Mouse (Mus musculus): ENCODE results near the gene Slc2a9. TPM values are rescaled to one million over a fixed set of nuclear protein-coding genes. Genes with fewer than 3 reads are reported as not detected.

The Slc2a9 gene
- polyA plus RNA-seq, 1 experiment, result 1.1 TPM

DNA sequence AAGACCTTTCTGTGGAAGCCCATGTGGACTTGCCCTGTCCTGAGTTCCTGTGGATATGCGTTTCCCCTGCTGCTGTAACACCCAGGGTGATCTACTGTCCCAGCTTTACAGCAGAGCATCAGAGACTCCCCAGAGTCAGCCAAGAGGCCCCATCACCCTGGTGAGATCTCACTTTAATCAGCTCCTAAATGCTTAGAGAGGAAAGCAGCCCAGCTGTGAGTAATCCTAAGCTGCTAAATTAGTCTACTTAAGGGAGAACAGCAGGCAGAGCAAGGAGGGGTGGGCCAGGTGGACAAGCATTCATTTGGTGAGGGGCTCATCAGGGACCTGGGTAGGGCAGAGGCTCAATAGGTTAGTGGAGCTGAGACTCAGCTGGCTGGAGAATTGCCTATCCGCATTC lies 137.4 kb downstream of the Slc2a9 start:
- Histone ChIP-seq H3K9me3 (no peaks in the 10 kb centered on the region), H3K36me3 (replicated peaks; ENCODE audit: low read length) (peaks cover 9% of the 10 kb centered on the region), H3K4me3 (replicated peaks) (no peak overlapping the region), H3K27me3 (replicated peaks) (no peaks in the 10 kb centered on the region), H3K4me1 (peaks cover 5% of the 10 kb centered on the region; the same call in 1 of the 2 replicates)
- no peak for TF ChIP-seq FLI1 (IDR thresholded peaks at IDR 0.05; ENCODE audit: low read length)
- TF ChIP-seq GATA1 (IDR thresholded peaks at IDR 0.05; ENCODE audit: borderline replicate concordance, low read length), result no peak

DNA sequence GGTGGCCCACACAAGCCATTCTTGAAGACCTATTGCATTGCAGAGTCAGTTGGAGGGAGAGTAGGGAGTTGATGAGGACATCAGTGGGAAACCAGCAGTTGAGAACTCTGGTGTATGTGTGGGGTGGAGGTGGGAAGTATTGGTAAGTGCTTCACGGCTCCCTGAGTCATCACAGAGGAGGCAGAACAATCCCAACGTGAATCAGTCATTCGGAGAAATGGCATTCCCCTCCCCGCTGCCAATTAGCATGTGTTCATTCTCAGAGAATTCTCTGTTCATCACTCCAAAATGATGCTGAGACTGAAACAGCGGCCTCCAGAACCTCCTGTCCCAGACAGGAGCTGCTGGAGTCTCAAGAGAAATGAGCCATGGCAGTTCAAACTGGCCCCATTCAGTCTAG lies 138.5 kb downstream of the Slc2a9 start:
- Histone ChIP-seq H3K9me3 (no peaks in the 10 kb centered on the region), H3K4me1 (peaks cover 5% of the 10 kb centered on the region; the same call in 1 of the 2 replicates), H3K36me3 (replicated peaks; ENCODE audit: low read length) (peaks cover 9% of the 10 kb centered on the region), H3K4me3 (replicated peaks) (no peak overlapping the region), H3K27me3 (replicated peaks) (no peaks in the 10 kb centered on the region)
- TF ChIP-seq GATA1 (IDR thresholded peaks at IDR 0.05; ENCODE audit: borderline replicate concordance, low read length), result no peak
- TF ChIP-seq FLI1 (IDR thresholded peaks at IDR 0.05; ENCODE audit: low read length), result no peak

DNA sequence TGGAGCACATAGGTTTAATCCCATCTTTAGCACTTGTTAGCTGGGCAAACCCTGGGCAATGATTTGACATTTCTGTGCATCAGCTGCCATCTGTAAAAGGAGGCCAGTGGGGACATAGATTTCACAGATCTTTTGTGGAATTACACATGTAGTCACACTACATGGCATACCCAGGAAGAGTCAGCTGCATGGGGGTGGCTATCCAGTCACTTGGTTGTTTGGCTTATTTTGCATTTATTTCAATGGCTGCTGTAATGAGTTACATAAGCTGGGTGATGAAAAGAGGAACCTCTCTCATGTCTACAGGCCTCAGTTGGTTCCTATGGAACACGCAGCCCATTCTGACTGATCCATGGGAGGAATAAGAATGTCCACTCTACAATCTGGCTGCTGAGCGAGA lies 143.2 kb downstream of the Slc2a9 start:
- TF ChIP-seq GATA1 (IDR thresholded peaks at IDR 0.05; ENCODE audit: borderline replicate concordance, low read length) (no peak), FLI1 (IDR thresholded peaks at IDR 0.05; ENCODE audit: low read length) (no peak)
- no peak overlapping the region for H3K4me3 ChIP-seq (replicated peaks)
- no peaks in the 10 kb centered on the region for H3K4me1 ChIP-seq
- H3K27me3 ChIP-seq (replicated peaks), result no peaks in the 10 kb centered on the region
- H3K36me3 ChIP-seq (replicated peaks; ENCODE audit: low read length), result peaks cover 9% of the 10 kb centered on the region
- H3K9me3 ChIP-seq, result 0 out of 2 replicates have a peak, but pooled peaks cover under 1% of the 10 kb centered on the region

DNA sequence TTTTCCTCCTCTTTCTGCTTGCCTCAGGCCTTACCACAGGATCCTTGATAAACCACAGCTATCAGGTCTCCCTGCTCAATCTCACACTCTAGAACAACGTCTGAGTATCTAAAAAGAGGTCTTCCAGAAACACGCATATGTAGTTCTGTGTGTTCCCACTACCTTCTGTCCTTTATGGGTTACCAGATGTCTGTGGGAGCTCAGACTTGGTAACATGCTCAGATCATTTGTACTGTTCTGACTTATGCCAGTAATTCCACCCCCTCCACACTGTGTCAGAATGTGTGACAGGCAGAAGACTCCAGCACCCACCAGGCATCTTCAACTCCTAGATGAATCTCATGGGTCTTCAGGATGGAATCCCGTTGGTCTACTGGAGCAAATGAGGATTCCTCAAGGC lies 146.0 kb downstream of the Slc2a9 start:
- TF ChIP-seq GATA1 (IDR thresholded peaks at IDR 0.05; ENCODE audit: borderline replicate concordance, low read length), result no peak
- no peak for TF ChIP-seq FLI1 (IDR thresholded peaks at IDR 0.05; ENCODE audit: low read length)
- H3K4me1 ChIP-seq, result no peaks in the 10 kb centered on the region

DNA sequence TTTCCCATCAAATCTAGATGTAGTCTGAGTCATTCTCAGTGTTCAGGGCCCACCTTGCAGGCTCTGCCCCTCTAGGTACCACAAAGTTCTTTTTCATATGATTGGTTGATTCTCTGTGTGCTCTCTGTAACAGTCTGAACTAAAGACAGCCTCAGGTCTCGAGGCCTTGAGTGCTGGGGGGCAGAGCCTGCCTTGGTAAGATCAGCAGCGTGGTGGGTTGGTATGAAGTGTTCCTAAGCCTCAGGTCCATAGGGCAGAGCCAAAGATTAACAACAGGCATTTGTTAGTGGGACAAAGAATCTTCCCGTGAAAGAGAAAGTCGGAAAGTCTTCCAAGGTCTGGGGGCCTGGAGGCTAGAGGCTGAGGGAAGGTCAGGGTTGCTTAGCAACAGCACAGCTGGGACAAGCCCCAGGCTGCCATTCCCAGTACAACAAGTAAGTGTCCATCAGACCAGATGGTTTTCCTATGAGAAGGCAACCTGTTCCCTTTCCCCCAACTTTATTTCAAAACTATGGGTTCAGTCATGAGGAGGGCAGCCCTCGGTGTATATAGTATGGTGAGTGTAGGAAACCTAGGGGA lies 152.5 kb downstream of the Slc2a9 start:
- peaks cover 4% of the 10 kb centered on the region for H3K27me3 ChIP-seq (replicated peaks)
- H3K4me3 ChIP-seq (replicated peaks), result no peak overlapping the region
- TF ChIP-seq GATA1 (IDR thresholded peaks at IDR 0.05; ENCODE audit: borderline replicate concordance, low read length) (no peak), FLI1 (IDR thresholded peaks at IDR 0.05; ENCODE audit: low read length) (no peak)
- peaks cover 3% of the 10 kb centered on the region for H3K36me3 ChIP-seq (replicated peaks; ENCODE audit: low read length)
- 0 out of 2 replicates have a peak, but pooled peaks cover 6% of the 10 kb centered on the region for H3K9me3 ChIP-seq
- H3K4me1 ChIP-seq, result no peaks in the 10 kb centered on the region

More for the DNA sequence above, 146.0 kb downstream of the Slc2a9 start:
- Histone ChIP-seq H3K27me3 (replicated peaks) (no peaks in the 10 kb centered on the region), H3K4me3 (replicated peaks) (no peak overlapping the region), H3K9me3 (0 out of 2 replicates have a peak, but pooled peaks cover 6% of the 10 kb centered on the region), H3K36me3 (replicated peaks; ENCODE audit: low read length) (peaks cover 2% of the 10 kb centered on the region)

DNA sequence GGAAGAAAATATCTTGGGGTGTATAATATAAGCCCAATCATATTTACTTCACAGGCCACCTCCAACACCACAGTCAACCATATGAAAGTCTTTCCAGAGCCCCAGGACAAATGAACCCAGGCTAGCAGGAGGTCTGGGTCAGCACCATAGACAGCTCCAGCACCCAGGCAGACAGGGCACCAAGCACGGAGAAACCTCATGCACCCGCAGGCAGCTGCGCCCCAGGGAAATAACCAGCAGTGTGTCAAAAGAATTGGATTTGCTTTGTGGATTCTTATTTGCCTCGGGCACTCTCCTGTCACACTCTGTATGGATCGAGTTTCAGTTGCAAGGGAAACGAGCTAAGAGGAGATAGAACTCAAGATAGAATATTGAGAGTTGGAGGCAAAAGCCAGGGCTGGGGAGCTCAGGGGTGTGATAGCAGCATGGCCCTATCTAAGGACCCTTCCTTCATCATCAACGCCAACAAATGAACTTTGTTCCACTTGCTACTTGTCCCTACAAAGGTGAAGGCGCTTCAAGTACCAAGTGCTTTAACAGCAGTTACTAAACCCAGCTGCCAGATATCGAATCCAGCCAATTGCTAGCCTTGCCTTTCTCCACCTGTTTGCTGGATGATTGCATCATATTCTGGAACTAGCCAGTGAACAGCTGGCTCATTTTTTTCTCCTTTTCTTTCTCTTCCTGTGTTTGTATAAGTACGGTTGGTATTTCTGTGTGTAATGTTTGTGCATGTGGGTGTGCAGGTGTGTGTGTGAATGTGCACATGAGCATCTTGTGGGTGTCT lies 156.1 kb downstream of the Slc2a9 start:
- H3K36me3 ChIP-seq (replicated peaks; ENCODE audit: low read length), result peaks cover 3% of the 10 kb centered on the region

DNA sequence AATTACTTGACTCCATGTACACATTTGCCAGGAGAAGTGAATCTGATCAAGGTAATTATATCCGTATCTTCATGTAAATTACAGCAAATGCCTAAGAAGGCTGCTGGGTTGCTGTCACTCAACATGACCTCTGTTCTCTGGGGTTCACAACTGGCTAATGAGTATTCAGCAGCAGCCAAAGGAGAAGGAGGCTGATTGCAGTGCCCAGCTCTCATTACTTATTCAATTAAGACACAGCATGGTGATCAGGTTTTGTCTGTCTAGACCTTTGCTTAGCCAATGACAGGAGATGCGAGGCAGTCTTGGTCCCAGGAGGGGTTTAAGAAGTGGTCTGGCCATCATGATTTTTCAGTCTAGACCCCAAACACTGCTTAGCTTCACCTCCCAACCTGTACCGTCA lies 159.8 kb downstream of the Slc2a9 start:
- no peaks in the 10 kb centered on the region for H3K9me3 ChIP-seq
- TF ChIP-seq GATA1 (IDR thresholded peaks at IDR 0.05; ENCODE audit: borderline replicate concordance, low read length) (no peak), FLI1 (IDR thresholded peaks at IDR 0.05; ENCODE audit: low read length) (no peak)
- no peaks in the 10 kb centered on the region for H3K4me1 ChIP-seq
- peaks cover 6% of the 10 kb centered on the region for H3K27me3 ChIP-seq (replicated peaks)
- no peaks in the 10 kb centered on the region for H3K36me3 ChIP-seq (replicated peaks; ENCODE audit: low read length)
- no peak overlapping the region for H3K4me3 ChIP-seq (replicated peaks)

More for the DNA sequence above, 156.1 kb downstream of the Slc2a9 start:
- Histone ChIP-seq H3K9me3 (no peaks in the 10 kb centered on the region), H3K27me3 (replicated peaks) (peaks cover 6% of the 10 kb centered on the region), H3K4me1 (no peaks in the 10 kb centered on the region), H3K4me3 (replicated peaks) (no peak overlapping the region)
- TF ChIP-seq GATA1 (IDR thresholded peaks at IDR 0.05; ENCODE audit: borderline replicate concordance, low read length), result no peak
- no peak for TF ChIP-seq FLI1 (IDR thresholded peaks at IDR 0.05; ENCODE audit: low read length)

DNA sequence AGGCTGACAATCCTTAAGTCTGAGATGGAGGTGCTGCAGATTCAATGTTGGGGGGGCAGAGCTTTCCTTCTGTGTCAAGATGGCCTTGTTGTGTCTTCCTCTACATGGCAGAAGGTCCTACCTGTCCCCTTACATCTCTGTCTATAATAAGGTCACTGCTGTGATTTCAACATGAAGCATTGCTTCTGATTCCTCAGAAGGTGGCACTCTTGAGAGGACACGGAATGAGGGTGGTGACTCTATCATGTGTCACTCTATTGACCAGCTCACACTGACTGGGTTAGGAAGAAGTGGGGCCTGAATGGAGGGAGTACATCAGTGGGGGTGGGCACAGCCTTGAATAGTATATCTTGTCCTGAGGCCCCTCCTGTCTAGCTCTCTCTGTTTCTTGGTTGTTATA lies 168.4 kb downstream of the Slc2a9 start:
- H3K4me1 ChIP-seq, result no peaks in the 10 kb centered on the region
- H3K4me3 ChIP-seq (replicated peaks), result no peak overlapping the region
- H3K27me3 ChIP-seq (replicated peaks), result peaks cover 4% of the 10 kb centered on the region
- H3K9me3 ChIP-seq, result no peaks in the 10 kb centered on the region
- no peaks in the 10 kb centered on the region for H3K36me3 ChIP-seq (replicated peaks; ENCODE audit: low read length)
- TF ChIP-seq GATA1 (IDR thresholded peaks at IDR 0.05; ENCODE audit: borderline replicate concordance, low read length), result no peak
- no peak for TF ChIP-seq FLI1 (IDR thresholded peaks at IDR 0.05; ENCODE audit: low read length)

DNA sequence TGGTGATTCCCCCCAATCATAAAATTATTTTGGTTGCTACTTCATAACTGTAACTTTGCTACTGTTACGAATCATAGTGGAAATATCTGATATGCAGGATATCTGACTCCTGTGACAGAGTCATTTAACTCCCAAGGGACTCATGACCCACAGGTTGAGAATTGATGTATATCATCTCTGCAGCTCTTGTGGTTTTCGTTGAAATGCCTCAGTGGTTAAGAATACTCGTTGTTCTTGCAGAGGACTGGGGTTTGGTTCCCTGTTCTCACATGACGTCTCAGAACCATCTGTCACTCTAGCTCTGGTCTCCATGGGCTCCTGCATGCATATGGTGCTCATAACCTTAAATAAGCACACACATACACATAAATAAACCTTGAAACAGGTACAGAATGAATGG lies 169.6 kb downstream of the Slc2a9 start:
- H3K36me3 ChIP-seq (replicated peaks; ENCODE audit: low read length), result no peaks in the 10 kb centered on the region
- peaks cover 4% of the 10 kb centered on the region for H3K27me3 ChIP-seq (replicated peaks)
- peaks cover 7% of the 10 kb centered on the region for H3K9me3 ChIP-seq
- H3K4me3 ChIP-seq (replicated peaks), result no peak overlapping the region
- H3K4me1 ChIP-seq, result no peaks in the 10 kb centered on the region
- TF ChIP-seq FLI1 (IDR thresholded peaks at IDR 0.05; ENCODE audit: low read length) (no peak), GATA1 (IDR thresholded peaks at IDR 0.05; ENCODE audit: borderline replicate concordance, low read length) (no peak)

All from megakaryocyte, embryonic 14.5 days (primary cell).